Mouse (Mus musculus): Measurements from ENCODE around the gene Gm21860. TPM values are rescaled to one million over a fixed set of nuclear protein-coding genes. Genes with fewer than 3 reads are reported as not detected.
"Not testable (repeated sequence)": the region's sequence is repeated elsewhere in the genome, so short reads cannot be mapped to it uniquely, and the experiment has no call there.

Gm21860 gene
- not detected in 2 replicates for total RNA-seq (2014; fragmentation: Nextera tagmentation)
- total RNA-seq (2017): not detected in 2 replicates
- not detected in 2 replicates for polyA plus RNA-seq (2012)

GRCm38 (mm10) chrY:90754721-90755120 is at the start of gene Gm21860:
Gene Gm21860, minus strand, starts transcription at chrY:90754821.
- H3K27me3 ChIP-seq (ENCODE audit: insufficient read depth, low read length); H3K4me1 ChIP-seq (ENCODE audit: insufficient read depth, low read depth, low read length); H3K36me3 ChIP-seq (replicated peaks); ATAC-seq (ENCODE audit: extremely low read depth, insufficient number of reproducible peaks, low FRiP score, poor library complexity, severe bottlenecking); H3K4me3 ChIP-seq (ENCODE audit: low read depth, low read length); H3K9me3 ChIP-seq (replicated peaks); DNase-seq (ENCODE audit: low spot score): not testable (repeated sequence)

- not testable (repeated sequence) for H3K36me3 ChIP-seq (replicated peaks); DNase-seq (ENCODE audit: low spot score); H3K27me3 ChIP-seq (ENCODE audit: insufficient read depth, low read length); H3K9me3 ChIP-seq (replicated peaks); H3K4me1 ChIP-seq (ENCODE audit: insufficient read depth, low read depth, low read length); ATAC-seq (ENCODE audit: extremely low read depth, insufficient number of reproducible peaks, low FRiP score, poor library complexity, severe bottlenecking); H3K4me3 ChIP-seq (ENCODE audit: low read depth, low read length)
Observed at GRCm38 (mm10) chrY:90784438-90784837, 29.8 kb upstream of the Gm21860 start, which contains the start of gene Gm47283. Gene Gm47283, plus strand, starts transcription at chrY:90784738.

DNA sequence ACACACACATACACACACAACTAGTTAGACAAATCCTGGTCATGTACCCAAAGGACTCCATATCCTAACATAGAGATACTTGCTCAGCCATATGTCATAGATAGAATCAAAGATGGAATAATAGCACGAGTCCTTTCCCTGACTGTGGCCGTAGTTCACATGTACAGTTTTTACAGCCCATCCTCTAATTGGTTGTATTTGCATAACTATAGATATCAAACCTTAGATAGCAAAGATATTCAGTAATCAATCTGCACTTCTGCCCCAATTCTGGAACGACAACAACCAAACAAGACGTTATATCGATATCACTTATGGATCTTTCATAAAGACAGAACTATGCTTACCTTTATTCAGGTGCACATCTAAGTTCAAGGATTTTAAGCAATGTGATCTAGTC is 9.4 kb downstream of the Gm21860 start:
- H3K27me3 ChIP-seq (ENCODE audit: insufficient read depth, low read length); ATAC-seq (ENCODE audit: extremely low read depth, insufficient number of reproducible peaks, low FRiP score, poor library complexity, severe bottlenecking); DNase-seq (ENCODE audit: low spot score): not testable (repeated sequence)

DNA sequence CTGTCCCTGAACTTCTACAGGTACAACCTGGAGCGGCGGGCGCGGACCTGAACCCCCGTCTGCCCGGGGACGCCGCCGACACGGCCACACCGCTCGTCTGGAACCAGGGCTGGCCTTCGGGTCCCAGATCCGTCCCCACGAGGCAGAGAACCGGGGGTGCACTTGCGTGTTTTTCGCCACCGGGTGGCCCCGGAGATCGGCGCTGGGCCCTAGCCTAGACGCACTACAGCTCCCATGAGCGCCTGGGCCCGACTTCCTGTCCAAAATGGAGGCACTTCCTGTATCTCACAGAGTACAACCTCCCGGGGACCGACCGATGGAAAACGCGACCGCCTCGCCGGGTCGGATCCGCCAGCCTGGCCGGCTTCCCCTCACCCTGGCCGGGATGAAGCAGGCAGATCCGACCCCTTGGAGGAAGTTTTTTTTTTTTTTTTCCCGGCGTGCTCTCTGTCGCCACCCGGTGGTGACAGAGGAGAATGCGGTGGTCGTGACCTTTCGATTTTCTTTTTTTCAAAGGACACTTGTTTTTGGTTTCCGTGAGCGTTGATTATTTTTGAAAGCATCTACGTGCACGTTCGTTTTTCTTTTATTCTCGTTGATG is 10.1 kb downstream of the Gm21860 start:
- peaks cover 23% of the 10 kb centered on the region for H3K36me3 ChIP-seq (replicated peaks)
- DNase-seq (ENCODE audit: low spot score): peak; percentile 25
- H3K9me3 ChIP-seq (replicated peaks): peaks cover 19% of the 10 kb centered on the region
- H3K4me1 ChIP-seq (ENCODE audit: insufficient read depth, low read depth, low read length); H3K27me3 ChIP-seq (ENCODE audit: insufficient read depth, low read length); H3K4me3 ChIP-seq (ENCODE audit: low read depth, low read length): not testable (repeated sequence)
- peak; percentile 23 for ATAC-seq (ENCODE audit: extremely low read depth, insufficient number of reproducible peaks, low FRiP score, poor library complexity, severe bottlenecking)

More for the DNA sequence above, 9.4 kb downstream of the Gm21860 start:
- H3K4me3 ChIP-seq (ENCODE audit: low read depth, low read length); H3K4me1 ChIP-seq (ENCODE audit: insufficient read depth, low read depth, low read length): not testable (repeated sequence)
- Histone ChIP-seq H3K36me3 (replicated peaks) (peaks cover 15% of the 10 kb centered on the region), H3K9me3 (replicated peaks) (peaks cover 14% of the 10 kb centered on the region)

DNA sequence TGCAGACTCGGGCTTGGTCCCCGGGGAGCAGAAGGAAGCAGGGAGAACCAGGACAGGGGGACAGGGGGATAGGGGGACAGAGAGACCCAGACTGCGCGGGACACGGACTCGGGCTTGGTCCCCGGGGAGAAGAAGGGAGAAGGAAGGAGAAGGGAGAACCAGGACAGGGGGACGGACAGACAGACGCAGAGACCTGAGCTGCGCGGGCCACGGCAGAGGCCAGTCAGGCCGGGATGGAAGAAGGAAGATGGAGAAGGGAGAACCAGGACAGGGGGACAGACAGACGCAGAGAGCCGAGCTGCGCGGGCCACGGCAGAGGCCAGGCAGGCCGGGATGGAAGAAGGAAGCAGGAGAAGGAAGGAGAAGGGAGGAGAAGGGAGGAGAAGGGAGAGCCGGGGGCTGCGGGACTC is 10.8 kb downstream of the Gm21860 start:
- Histone ChIP-seq H3K36me3 (replicated peaks) (peaks cover 29% of the 10 kb centered on the region), H3K27me3 (ENCODE audit: insufficient read depth, low read length) (peaks cover 4% of the 10 kb centered on the region; the same call in 1 of the 2 replicates), H3K9me3 (replicated peaks) (peaks cover 23% of the 10 kb centered on the region), H3K4me3 (ENCODE audit: low read depth, low read length) (no peak overlapping the region), H3K4me1 (ENCODE audit: insufficient read depth, low read depth, low read length) (peaks cover 6% of the 10 kb centered on the region)
- no peak for ATAC-seq (ENCODE audit: extremely low read depth, insufficient number of reproducible peaks, low FRiP score, poor library complexity, severe bottlenecking)
- no peak for DNase-seq (ENCODE audit: low spot score)
- TF ChIP-seq CTCF (IDR thresholded peaks at IDR 0.05; ENCODE audit: low read depth, low read length): no peak
- TF ChIP-seq GATA2 (IDR thresholded peaks at IDR 0.05; ENCODE audit: borderline replicate concordance, low read depth, low read length): no peak
- TF ChIP-seq TAL1 (conservative IDR thresholded peaks at IDR 0.05; ENCODE audit: low read depth, low read length): no peak
- no peak for TF ChIP-seq GATA1 (IDR thresholded peaks at IDR 0.05; ENCODE audit: borderline replicate concordance, low read length)
- no peak for TF ChIP-seq POLR2AphosphoS5 (IDR thresholded peaks at IDR 0.05; ENCODE audit: insufficient replicate concordance, low read depth, low read length)

DNA sequence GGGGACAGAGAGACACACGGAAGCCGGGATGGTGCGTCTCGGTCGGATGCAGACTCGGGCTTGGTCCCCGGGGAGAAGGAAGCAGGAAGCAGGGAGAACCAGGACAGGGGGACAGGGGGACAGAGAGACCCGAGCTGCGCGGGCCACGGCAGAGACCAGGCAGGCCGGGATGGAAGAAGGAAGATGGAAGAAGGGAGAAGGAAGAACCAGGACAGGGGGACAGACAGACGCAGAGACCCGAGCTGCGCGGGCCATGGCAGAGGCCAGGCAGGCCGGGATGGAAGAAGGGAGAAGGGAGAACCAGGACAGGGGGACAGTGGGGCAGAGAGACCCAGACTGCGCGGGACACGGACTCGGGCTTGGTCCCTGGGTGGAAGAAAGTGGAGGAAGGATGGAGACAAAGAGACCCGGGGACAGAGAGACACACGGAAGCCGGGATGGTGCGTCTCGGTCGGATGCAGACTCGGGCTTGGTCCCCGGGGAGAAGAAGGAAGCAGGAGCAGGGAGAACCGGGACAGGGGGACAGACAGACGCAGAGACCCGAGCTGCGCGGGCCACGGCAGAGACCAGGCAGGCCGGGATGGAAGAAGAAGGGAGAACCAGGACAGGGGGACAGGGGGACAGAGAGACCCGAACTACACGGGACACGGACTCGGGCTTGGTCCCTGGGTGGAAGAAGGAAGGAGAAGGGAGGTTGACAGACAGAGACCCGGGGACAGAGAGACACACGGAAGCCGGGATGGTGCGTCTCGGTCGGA is 11.4 kb downstream of the Gm21860 start:
- ATAC-seq (ENCODE audit: extremely low read depth, insufficient number of reproducible peaks, low FRiP score, poor library complexity, severe bottlenecking); H3K4me3 ChIP-seq (ENCODE audit: low read depth, low read length); H3K27me3 ChIP-seq (ENCODE audit: insufficient read depth, low read length); DNase-seq (ENCODE audit: low spot score); H3K4me1 ChIP-seq (ENCODE audit: insufficient read depth, low read depth, low read length): not testable (repeated sequence)
- Histone ChIP-seq H3K9me3 (replicated peaks) (peaks cover 26% of the 10 kb centered on the region), H3K36me3 (replicated peaks) (peaks cover 35% of the 10 kb centered on the region)

DNA sequence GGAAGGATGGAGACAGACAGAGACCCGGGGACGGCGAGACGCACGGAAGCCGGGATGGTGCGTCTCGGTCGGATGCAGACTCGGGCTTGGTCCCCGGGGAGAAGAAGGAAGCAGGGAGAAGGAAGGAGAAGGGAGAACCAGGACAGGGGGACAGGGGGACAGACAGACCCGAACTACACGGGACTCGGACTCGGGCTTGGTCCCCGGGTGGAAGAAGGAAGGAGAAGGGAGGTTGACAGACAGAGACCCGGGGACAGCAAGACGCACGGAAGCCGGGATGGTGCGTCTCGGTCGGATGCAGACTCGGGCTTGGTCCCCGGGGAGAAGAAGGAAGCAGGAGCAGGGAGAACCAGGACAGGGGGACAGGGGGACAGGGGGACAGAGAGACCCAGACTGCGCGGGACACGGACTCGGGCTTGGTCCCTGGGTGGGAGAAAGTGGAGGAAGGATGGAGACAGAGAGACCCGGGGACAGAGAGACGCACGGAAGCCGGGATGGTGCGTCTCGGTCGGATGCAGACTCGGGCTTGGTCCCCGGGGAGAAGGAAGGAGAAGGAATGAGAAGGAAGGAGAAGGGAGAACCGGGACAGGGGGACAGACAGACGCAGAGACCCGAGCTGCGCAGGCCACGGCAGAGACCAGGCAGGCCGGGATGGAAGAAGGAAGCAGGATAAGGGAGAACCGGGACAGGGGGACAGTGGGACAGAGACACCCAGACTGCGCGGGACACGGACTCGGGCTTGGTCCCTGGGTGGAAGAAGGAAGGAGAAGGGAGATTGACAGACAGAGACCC is 12.2 kb downstream of the Gm21860 start:
- H3K4me3 ChIP-seq (ENCODE audit: low read depth, low read length); H3K27me3 ChIP-seq (ENCODE audit: insufficient read depth, low read length); ATAC-seq (ENCODE audit: extremely low read depth, insufficient number of reproducible peaks, low FRiP score, poor library complexity, severe bottlenecking); H3K4me1 ChIP-seq (ENCODE audit: insufficient read depth, low read depth, low read length): not testable (repeated sequence)
- DNase-seq (ENCODE audit: low spot score): peak; percentile 1
- H3K36me3 ChIP-seq (replicated peaks): peaks cover 41% of the 10 kb centered on the region
- peaks cover 29% of the 10 kb centered on the region for H3K9me3 ChIP-seq (replicated peaks)

DNA sequence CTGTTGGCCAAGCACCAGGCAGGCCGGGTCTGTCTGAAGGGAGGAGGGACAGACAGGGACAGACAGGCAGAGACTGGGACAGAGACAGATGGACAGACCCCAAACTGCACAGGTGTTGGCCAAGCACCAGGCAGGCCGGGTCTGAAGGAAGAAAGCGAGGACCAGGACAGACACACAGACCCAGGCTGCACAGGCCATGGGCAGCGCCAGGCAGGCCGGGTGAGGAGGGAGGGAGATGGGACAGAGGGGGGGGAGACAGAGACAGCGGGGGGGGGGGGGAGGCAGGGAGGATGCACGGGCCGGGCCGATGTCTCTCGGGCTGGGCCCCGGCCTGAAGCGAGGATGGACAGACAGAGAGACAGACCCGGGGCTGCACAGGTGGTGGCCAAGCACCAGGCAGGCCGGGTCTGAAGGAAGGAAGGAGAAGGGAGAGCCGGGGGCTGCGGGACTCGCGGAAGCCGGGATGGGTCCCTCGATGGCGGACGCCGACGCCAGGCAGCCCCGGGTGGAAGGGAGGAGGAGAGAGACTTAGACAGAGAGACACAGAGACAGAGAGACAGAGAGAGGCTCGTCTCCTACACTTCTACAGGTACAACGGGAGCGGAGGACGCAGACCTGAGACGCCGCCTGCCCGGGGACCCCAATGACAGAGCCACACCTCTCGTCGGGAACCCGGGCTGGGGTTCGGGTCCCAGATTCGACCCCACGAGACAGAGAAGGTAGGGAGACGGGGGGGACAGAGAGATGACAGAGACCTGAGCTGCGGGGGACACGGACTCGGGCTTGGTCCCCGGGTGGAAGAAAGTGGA is 13.0 kb downstream of the Gm21860 start:
- not testable (repeated sequence) for H3K27me3 ChIP-seq (ENCODE audit: insufficient read depth, low read length); H3K4me1 ChIP-seq (ENCODE audit: insufficient read depth, low read depth, low read length)
- DNase-seq (ENCODE audit: low spot score) (peak; percentile 90), ATAC-seq (ENCODE audit: extremely low read depth, insufficient number of reproducible peaks, low FRiP score, poor library complexity, severe bottlenecking) (peak; percentile 16; the same call in 1 of the 2 replicates)
- Histone ChIP-seq H3K36me3 (replicated peaks) (peaks cover 43% of the 10 kb centered on the region), H3K4me3 (ENCODE audit: low read depth, low read length) (peak overlapping the region; percentile 36; the same call in 1 of the 2 replicates), H3K9me3 (replicated peaks) (peaks cover 30% of the 10 kb centered on the region)

DNA sequence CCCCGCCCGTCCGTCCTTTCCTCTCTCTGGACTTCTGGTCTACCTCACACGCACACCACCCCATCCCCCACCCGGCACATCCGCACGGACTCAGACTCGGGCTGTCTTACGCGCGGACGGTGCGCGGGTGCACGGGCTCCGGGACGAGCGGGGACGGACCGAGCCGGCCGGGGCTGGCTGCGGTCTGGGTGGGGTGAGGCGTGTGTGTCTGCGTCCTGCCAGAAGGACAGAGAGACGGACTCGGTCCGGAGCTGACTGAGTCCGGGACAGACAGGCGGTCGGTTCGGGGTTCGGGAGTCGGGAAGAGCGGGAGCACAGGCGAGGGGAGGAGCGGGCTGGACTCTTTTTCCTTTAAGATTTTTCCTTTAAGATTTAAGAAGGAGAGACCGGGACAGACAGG is 13.6 kb downstream of the Gm21860 start:
- peak; percentile 79 for DNase-seq (ENCODE audit: low spot score)
- Histone ChIP-seq H3K9me3 (replicated peaks) (peaks cover 30% of the 10 kb centered on the region), H3K4me3 (ENCODE audit: low read depth, low read length) (peak overlapping the region; percentile 61), H3K36me3 (replicated peaks) (peaks cover 43% of the 10 kb centered on the region)
- H3K27me3 ChIP-seq (ENCODE audit: insufficient read depth, low read length); H3K4me1 ChIP-seq (ENCODE audit: insufficient read depth, low read depth, low read length); ATAC-seq (ENCODE audit: extremely low read depth, insufficient number of reproducible peaks, low FRiP score, poor library complexity, severe bottlenecking): not testable (repeated sequence)

All from G1E (cell line).